Comparison of ENCODE assay signal across 8 mouse cellular contexts in genomic region chr11:55468611-55469047, GRCm38 (mm10). TPM values are rescaled to one million over a fixed set of nuclear protein-coding genes. Genes with fewer than 3 reads are reported as not detected.
A peak's percentile ranks its signal among the peaks of the same experiment; 100 is the strongest.
DNase-seq lines count a peak whose midpoint lies in the region; ATAC-seq and TF ChIP-seq lines count a peak whose summit lies in the region.

No protein-coding gene starts in this region.

- peak overlapping the region; percentile 81 for H3K9ac ChIP-seq in heart, embryonic 12.5 days
- H3K9ac ChIP-seq in embryonic facial prominence, embryonic 13.5 days = peak overlapping the region; percentile 80
- H3K9ac ChIP-seq in intestine, embryonic 14.5 days (ENCODE audit: low read length) = peak overlapping the region; percentile 59
- peak overlapping the region; percentile 73 for H3K9ac ChIP-seq in midbrain, embryonic 15.5 days

- no peak for TF ChIP-seq CTCF in C2C12 (IDR thresholded peaks at IDR 0.05; ENCODE audit: control insufficient read depth, insufficient read depth, insufficient read length)

- peak overlapping the region; percentile 78 for H3K4me2 ChIP-seq in heart, embryonic 12.5 days
- H3K4me2 ChIP-seq in embryonic facial prominence, embryonic 13.5 days = peak overlapping the region; percentile 73
- peak overlapping the region; percentile 59 for H3K4me2 ChIP-seq in intestine, embryonic 14.5 days (ENCODE audit: low read length)
- H3K4me2 ChIP-seq in midbrain, embryonic 15.5 days = peak overlapping the region; percentile 90

- no peaks in the 10 kb centered on the region for H3K27me3 ChIP-seq in heart, embryonic 12.5 days (replicated peaks)
- H3K27me3 ChIP-seq in C2C12 (ENCODE audit: control insufficient read depth, insufficient read depth, insufficient read length) = no peaks in the 10 kb centered on the region
- no peaks in the 10 kb centered on the region for H3K27me3 ChIP-seq in embryonic facial prominence, embryonic 13.5 days
- H3K27me3 ChIP-seq in intestine, embryonic 14.5 days (replicated peaks; ENCODE audit: control insufficient read depth, insufficient read depth, low read length) = no peaks in the 10 kb centered on the region
- H3K27me3 ChIP-seq in midbrain, embryonic 15.5 days (replicated peaks) = no peaks in the 10 kb centered on the region

- H3ac ChIP-seq in C2C12 (ENCODE audit: control insufficient read depth, insufficient read length, low read depth) = peak overlapping the region; percentile 81

- H3K36me3 ChIP-seq in heart, embryonic 12.5 days = peaks cover 10% of the 10 kb centered on the region; the same call in 1 of the 2 replicates
- peaks cover 27% of the 10 kb centered on the region for H3K36me3 ChIP-seq in C2C12 (ENCODE audit: control insufficient read depth, insufficient read depth)
- H3K36me3 ChIP-seq in embryonic facial prominence, embryonic 13.5 days = peaks cover 21% of the 10 kb centered on the region
- H3K36me3 ChIP-seq in intestine, embryonic 14.5 days (ENCODE audit: control insufficient read depth, insufficient read depth, low read length) = peaks cover 12% of the 10 kb centered on the region; the same call in 1 of the 2 replicates
- no peaks in the 10 kb centered on the region; the same call in 1 of the 2 replicates for H3K36me3 ChIP-seq in midbrain, embryonic 15.5 days (replicated peaks)

- no peak for DNase-seq in heart, postnatal 36 days
- DNase-seq in intestine, embryonic 14.5 days (ENCODE audit: low spot score) = no peak
- DNase-seq in urinary bladder, adult 2 months (ENCODE audit: low spot score) = no peak
- no peak for DNase-seq in cerebellum, adult 11 months

- H3K4me1 ChIP-seq in heart, embryonic 12.5 days (replicated peaks) = peaks cover 28% of the 10 kb centered on the region
- H3K4me1 ChIP-seq in embryonic facial prominence, embryonic 13.5 days = peaks cover 26% of the 10 kb centered on the region
- peaks cover 24% of the 10 kb centered on the region for H3K4me1 ChIP-seq in intestine, embryonic 14.5 days (replicated peaks; ENCODE audit: control insufficient read depth, insufficient read depth, low read length)
- peaks cover 28% of the 10 kb centered on the region for H3K4me1 ChIP-seq in midbrain, embryonic 15.5 days

- intact Hi-C loops in heart, postnatal 36 days (cut with DNase I) = loop anchor here (10.0 kb wide), 1 partner anchor 664 kb away; no protein-coding TSS in a partner anchor

- no peaks in the 10 kb centered on the region for H3K9me3 ChIP-seq in heart, embryonic 12.5 days (replicated peaks)
- no peaks in the 10 kb centered on the region for H3K9me3 ChIP-seq in embryonic facial prominence, embryonic 13.5 days
- H3K9me3 ChIP-seq in intestine, embryonic 14.5 days (ENCODE audit: control insufficient read depth, low read length) = no peaks in the 10 kb centered on the region
- no peaks in the 10 kb centered on the region for H3K9me3 ChIP-seq in midbrain, embryonic 15.5 days

- 3% methylated on average over 17 of the region's 17 CpGs for WGBS in heart, embryonic 12.5 days
- WGBS in embryonic facial prominence, embryonic 13.5 days = 4% methylated on average over 17 of the region's 17 CpGs
- WGBS in intestine, embryonic 14.5 days = 2% methylated on average over 17 of the region's 17 CpGs
- 3% methylated on average over 17 of the region's 17 CpGs for WGBS in midbrain, embryonic 15.5 days

- peak overlapping the region; percentile 94 for H3K27ac ChIP-seq in heart, embryonic 12.5 days (ENCODE audit: poor library complexity, severe bottlenecking)
- peak overlapping the region; percentile 90 for H3K27ac ChIP-seq in embryonic facial prominence, embryonic 13.5 days
- H3K27ac ChIP-seq in intestine, embryonic 14.5 days (ENCODE audit: low read depth) = peak overlapping the region; percentile 84
- peak overlapping the region; percentile 88 for H3K27ac ChIP-seq in midbrain, embryonic 15.5 days

- peak overlapping the region; percentile 54 for H3K4me3 ChIP-seq in heart, embryonic 12.5 days
- peak overlapping the region; percentile 39 for H3K4me3 ChIP-seq in C2C12 (ENCODE audit: insufficient read depth, poor library complexity, severe bottlenecking)
- peak overlapping the region; percentile 95 for H3K4me3 ChIP-seq in embryonic facial prominence, embryonic 13.5 days
- H3K4me3 ChIP-seq in intestine, embryonic 14.5 days (ENCODE audit: low read depth, low read length) = peak overlapping the region; percentile 98
- H3K4me3 ChIP-seq in midbrain, embryonic 15.5 days = peak overlapping the region; percentile 77

- ATAC-seq in heart, embryonic 12.5 days (ENCODE audit: insufficient number of reproducible peaks, low FRiP score) = no peak
- ATAC-seq in embryonic facial prominence, embryonic 13.5 days (ENCODE audit: insufficient number of reproducible peaks, insufficient read depth, low FRiP score, low TSS enrichment, low read depth) = no peak
- peak; percentile 13; the same call in 1 of the 2 replicates for ATAC-seq in intestine, embryonic 14.5 days (replicated peaks; ENCODE audit: low FRiP score, low TSS enrichment, low read depth)
- ATAC-seq in midbrain, embryonic 15.5 days (replicated peaks) = peak; percentile 10; the same call in 1 of the 2 replicates

- peaks cover 42% of the 10 kb centered on the region for H3K79me2 ChIP-seq in C2C12 (ENCODE audit: control insufficient read depth, insufficient read depth)

- peaks cover 38% of the 10 kb centered on the region for H3K79me3 ChIP-seq in C2C12 (ENCODE audit: low read depth)

TF ChIP-seq in C2C12, 6 proteins besides CTCF, POLR2A, EP300 and RAD21:
- TF ChIP-seq MAX (IDR thresholded peaks at IDR 0.05) (no peak), FOSL1 (IDR thresholded peaks at IDR 0.05; ENCODE audit: insufficient read depth, low read length, poor library complexity, severe bottlenecking) (no peak), CEBPB (IDR thresholded peaks at IDR 0.05; ENCODE audit: low read depth) (no peak), MYOG (IDR thresholded peaks at IDR 0.05; ENCODE audit: control insufficient read depth, extremely low read depth, insufficient read length) (no peak), MYOD1 (IDR thresholded peaks at IDR 0.05; ENCODE audit: control insufficient read depth, insufficient read length, low read depth) (no peak), USF1 (IDR thresholded peaks at IDR 0.05; ENCODE audit: low read depth) (no peak)

RNA-seq across cellular contexts. Expression of gene G3bp1, which starts 0.9 kb away (rescaled TPM):
- polyA plus RNA-seq in heart, embryonic 12.5 days (2016; fragmentation: Nextera tagmentation; extraction: Ambion mirVana) = 139 and 140 TPM in 2 replicates
- total RNA-seq in heart, postnatal 36 days (2021) = 10 to 100 TPM; 38.8 to 39.0 TPM
- 82.5 TPM for polyA plus RNA-seq in C2C12 (2012; fragmentation: generic; extraction: Trizol)
- 189 and 214 TPM in 2 replicates for polyA plus RNA-seq in embryonic facial prominence, embryonic 13.5 days (2015; fragmentation: Nextera tagmentation; extraction: Ambion mirVana)
- 198 and 212 TPM in 2 replicates for polyA plus RNA-seq in intestine, embryonic 14.5 days (2014; fragmentation: Nextera tagmentation; extraction: Ambion mirVana)
- polyA plus RNA-seq in midbrain, embryonic 15.5 days (2015; fragmentation: Nextera tagmentation; extraction: Ambion mirVana) = 104 and 105 TPM in 2 replicates
- polyA plus RNA-seq in urinary bladder, adult 2 months (2012; rRNA removed) = 41.6 and 41.8 TPM in 2 replicates

RNA-seq across cellular contexts. Expression of gene Atox1, which starts 7.6 kb away (rescaled TPM):
- polyA plus RNA-seq in heart, embryonic 12.5 days (2016; fragmentation: Nextera tagmentation; extraction: Ambion mirVana) = 253 and 258 TPM in 2 replicates
- total RNA-seq in heart, postnatal 36 days (2021) = 100 to 1,000 TPM; 117 to 124 TPM
- 365 TPM for polyA plus RNA-seq in C2C12 (2012; fragmentation: generic; extraction: Trizol)
- 386 and 443 TPM in 2 replicates for polyA plus RNA-seq in embryonic facial prominence, embryonic 13.5 days (2015; fragmentation: Nextera tagmentation; extraction: Ambion mirVana)
- 400 and 443 TPM in 2 replicates for polyA plus RNA-seq in intestine, embryonic 14.5 days (2014; fragmentation: Nextera tagmentation; extraction: Ambion mirVana)
- 225 and 229 TPM in 2 replicates for polyA plus RNA-seq in midbrain, embryonic 15.5 days (2015; fragmentation: Nextera tagmentation; extraction: Ambion mirVana)
- 382 and 536 TPM in 2 replicates for polyA plus RNA-seq in urinary bladder, adult 2 months (2012; rRNA removed)

RNA-seq across cellular contexts. Expression of gene Sparc, which starts 45.6 kb away (rescaled TPM):
- polyA plus RNA-seq in heart, embryonic 12.5 days (2016; fragmentation: Nextera tagmentation; extraction: Ambion mirVana) = 1,393 and 1,408 TPM in 2 replicates
- total RNA-seq in heart, postnatal 36 days (2021) = 100 to 1,000 TPM; 645 to 801 TPM
- polyA plus RNA-seq in C2C12 (2012; fragmentation: generic; extraction: Trizol) = 632 TPM
- 1,239 and 1,279 TPM in 2 replicates for polyA plus RNA-seq in embryonic facial prominence, embryonic 13.5 days (2015; fragmentation: Nextera tagmentation; extraction: Ambion mirVana)
- polyA plus RNA-seq in intestine, embryonic 14.5 days (2014; fragmentation: Nextera tagmentation; extraction: Ambion mirVana) = 1,391 and 1,474 TPM in 2 replicates
- polyA plus RNA-seq in midbrain, embryonic 15.5 days (2015; fragmentation: Nextera tagmentation; extraction: Ambion mirVana) = 482 and 547 TPM in 2 replicates
- 3,106 and 3,504 TPM in 2 replicates for polyA plus RNA-seq in urinary bladder, adult 2 months (2012; rRNA removed)

Comparison
In these comparisons a context has a peak if more than half of its experiments do, and no peak if none do; other contexts are left out.
1. ATAC-seq: peak in intestine, embryonic 14.5 days (single experiment) and midbrain, embryonic 15.5 days (single experiment); none in heart, embryonic 12.5 days (single experiment) and embryonic facial prominence, embryonic 13.5 days (single experiment).
2. H3K4me3 ChIP-seq: peak in every context shown above with its lines; median percentile 98 in intestine, embryonic 14.5 days; 95 in embryonic facial prominence, embryonic 13.5 days; 77 in midbrain, embryonic 15.5 days; 54 in heart, embryonic 12.5 days; 39 in C2C12.
3. Peak in every context shown above with its lines, with median percentiles within 50 percentile points of each other: H3K27ac ChIP-seq, H3K4me2 ChIP-seq and H3K9ac ChIP-seq.